Mouse (Mus musculus): ENCODE measurements around the gene Nek7.

DNA sequence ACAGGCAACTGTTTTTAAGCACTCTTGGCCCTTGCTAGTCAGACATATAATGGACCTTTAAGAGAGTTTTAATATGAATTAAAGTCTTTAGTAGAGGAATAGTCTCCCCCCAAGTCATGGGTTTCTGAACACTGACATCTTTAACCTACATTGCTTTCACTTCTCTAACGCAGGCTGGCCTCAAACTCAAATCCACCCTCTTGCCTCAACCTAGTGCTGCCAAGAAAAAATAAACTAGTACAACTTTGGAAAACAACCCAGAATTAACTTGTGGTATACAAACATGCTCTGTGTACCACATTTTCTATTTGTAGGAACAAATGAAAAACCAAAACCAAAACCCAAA lies 77.8 kb downstream of the Nek7 start:
- no peak for TF ChIP-seq POLR2A (IDR thresholded peaks at IDR 0.05; ENCODE audit: extremely low read depth, insufficient read depth, low read length)
- no peak for TF ChIP-seq CTCF (IDR thresholded peaks at IDR 0.05; ENCODE audit: extremely low read depth, insufficient read depth, low read length)

Data from cortical plate, adult 2 months (tissue).